Mouse (Mus musculus) heart, postnatal 4 days (tissue): ENCODE measurements at regions not wholly inside any gene's neighbourhood (a gene's known extent, or its start where the extent isn't known, plus 50 kb on each side); places are given as distances from the start of the nearest gene placed in this dataset.

Experiments
- DNase-seq: peaks from one replicate; pipeline ENCODE4 v3.0.0; 2021

DNA sequence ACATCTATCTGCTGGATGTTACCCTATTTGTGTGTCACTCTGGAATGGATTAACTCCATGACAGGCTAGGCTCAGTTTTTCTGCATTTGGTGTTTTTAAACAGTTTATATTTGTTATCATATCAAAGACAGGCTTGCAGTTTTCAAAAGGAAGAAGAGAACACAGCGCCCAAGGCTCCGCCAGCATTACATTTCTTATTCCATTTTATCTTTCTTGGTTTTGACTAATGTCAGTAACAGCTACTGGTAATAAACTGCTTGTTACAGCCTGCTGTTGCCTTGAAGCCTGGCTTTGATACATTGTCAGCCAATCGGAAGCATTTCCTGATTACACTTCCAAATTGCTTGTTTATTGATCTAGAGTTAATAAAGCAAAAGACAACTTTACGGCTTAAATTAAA, 219.4 kb upstream of the Mdfic start:
- no peak for DNase-seq

DNA sequence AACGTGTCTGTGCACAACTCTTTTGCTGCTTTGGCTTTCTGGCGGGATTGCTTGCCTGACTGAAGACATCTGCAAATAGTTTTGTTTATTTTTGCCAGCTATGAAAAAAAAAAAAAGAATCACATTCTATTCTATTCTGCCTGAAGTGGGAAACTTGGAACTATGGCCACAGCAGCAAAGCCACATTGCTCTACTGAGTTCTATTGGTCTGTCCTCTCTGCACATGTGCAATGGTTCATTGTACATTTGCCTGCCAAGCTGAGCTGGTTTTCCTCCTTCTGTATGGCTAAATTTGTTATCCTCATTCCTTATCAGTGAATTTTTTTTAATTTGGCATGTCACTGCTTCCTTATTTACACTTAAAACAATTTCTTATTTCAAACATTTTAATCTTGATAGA, 211.1 kb upstream of the Mdfic start:
- no peak for DNase-seq

DNA sequence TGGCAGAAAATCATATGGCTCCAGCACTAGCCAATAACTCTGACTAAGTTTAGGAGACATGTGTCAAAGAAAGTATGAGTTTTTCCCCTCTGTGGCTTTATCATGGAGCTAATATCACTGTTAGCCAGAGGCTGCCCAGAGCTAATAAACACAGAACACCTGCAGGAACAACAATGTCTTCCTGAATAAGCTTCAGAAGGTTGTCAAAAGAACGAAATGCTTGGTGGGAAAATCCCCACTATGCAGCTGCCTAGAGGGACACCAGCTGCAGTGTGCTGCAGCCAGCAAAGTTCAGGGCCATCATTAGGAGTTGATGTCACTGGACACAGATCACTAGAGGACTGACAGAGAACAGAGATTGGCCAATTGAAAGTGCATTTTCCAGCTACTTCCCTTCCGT, 183.2 kb upstream of the Mdfic start:
- DNase-seq, result no peak

DNA sequence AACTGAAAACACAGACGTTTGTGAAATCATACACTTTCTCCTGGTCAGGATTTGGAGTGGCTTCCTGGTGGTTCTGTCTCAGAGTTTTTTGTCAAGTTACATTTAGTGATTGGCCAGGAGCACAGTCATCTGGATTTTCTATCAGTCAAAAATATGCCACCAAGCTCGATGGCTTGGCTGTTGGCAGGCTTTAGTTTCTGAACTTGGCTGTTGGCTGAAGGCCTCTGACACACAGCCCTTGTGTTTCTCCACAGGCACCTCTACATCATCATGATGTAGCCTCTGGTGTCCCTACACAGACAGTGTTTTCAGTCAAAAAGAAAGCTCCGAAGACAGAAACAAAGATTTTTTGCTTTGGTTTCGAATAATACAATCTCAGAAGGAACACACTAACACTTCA, 178.5 kb upstream of the Mdfic start:
- DNase-seq, result peak; percentile 31

DNA sequence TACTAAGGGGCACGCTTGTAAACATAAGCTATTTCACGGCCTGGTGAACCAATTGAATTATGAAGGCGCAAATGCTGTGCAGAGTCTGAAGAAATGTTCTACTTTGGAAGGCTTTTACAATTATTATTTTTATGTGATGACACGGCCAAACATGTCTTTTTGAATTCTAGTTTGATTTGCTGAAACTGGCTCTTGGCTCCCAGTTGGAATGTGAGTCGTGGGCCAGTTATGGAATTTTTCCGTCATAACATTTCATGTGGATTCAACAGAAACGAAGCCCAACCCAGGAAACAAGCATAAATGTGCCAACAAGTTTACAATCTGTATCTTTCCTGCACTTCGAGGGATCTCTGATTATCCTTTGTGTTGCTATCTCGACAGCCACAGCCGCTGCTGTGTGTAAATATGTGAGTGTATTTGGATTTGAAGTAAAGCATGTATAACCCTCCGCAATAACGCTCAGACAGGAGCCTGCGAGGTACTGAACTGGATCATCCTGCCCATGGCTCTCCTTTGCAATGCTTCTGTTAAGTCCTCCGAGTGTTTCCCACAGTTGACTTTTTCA, 176.9 kb upstream of the Mdfic start:
- DNase-seq, result peak; percentile 5

DNA sequence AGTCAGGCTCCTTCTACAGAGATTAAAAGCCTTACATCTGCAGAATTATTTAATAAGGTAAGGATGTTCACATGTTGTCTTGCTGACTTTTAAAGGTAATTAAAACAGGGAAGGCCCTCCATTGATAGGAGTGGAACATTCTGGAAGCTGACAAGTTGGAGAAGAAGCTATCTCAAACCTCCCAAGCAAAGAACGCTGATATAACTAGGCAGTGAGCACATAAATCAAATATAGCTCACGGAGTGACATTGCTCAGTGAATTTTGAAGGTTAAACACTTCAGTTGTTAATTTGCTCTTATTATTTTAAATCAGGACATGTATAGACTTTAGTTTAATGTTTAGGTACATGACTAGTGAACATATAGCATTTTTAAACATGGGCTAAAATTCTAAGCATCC, 171.6 kb upstream of the Mdfic start:
- no peak for DNase-seq

DNA sequence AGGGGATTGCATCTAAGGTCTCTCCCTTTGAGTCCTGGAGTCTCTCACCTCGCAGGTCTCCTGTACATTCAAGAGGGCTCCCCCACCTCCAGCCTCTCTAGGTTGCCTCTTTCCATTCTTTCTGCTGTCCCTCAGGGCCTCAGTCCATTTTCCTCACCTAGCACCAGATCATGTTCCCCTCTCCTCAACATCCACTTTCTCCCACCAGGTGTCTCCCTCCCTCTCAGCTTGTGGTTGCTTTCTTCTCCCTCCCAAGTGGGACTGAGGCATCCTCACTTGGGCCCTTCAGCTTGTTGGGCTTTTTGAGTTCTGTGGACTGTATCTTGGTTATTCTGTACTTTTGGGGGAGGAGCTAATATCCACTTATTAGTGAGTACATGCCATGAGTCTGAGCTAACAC, 127.7 kb upstream of the Mdfic start:
- no peak for DNase-seq

DNA sequence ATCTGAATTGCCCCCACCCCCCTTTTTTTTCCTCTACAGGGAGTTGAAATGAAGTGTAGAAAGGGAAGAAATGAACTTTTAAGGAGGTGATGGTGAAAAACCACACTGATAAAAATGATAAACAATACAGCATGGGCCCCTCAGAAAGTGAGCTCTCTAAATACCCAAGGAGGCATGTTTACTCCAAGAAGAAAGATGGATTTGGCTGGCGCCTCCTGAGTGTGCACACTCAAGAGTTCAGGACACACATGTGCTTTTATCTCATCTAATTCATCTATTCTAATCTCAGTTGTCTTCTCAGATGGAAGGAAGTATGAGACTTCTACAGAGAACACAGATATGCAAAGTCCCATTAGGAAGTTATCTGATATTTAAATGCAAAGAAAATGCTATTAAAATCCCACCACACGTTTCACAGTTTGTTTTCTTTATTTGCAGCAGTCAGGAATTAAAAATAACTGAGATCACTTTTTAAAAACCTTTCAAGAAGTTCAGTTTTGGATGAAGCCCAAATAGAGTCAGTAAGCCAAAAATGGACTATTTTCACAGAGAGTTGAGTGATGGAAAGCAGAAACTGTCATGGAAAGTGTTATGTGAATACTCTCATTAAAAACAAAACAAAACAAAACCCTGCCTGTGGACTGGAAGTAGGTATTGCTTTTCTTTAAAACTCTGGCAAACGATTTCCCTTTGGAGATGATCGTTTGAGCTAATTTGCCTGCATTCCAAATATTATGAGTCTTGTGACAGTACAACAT, 123.1 kb upstream of the Mdfic start:
- no peak for DNase-seq

DNA sequence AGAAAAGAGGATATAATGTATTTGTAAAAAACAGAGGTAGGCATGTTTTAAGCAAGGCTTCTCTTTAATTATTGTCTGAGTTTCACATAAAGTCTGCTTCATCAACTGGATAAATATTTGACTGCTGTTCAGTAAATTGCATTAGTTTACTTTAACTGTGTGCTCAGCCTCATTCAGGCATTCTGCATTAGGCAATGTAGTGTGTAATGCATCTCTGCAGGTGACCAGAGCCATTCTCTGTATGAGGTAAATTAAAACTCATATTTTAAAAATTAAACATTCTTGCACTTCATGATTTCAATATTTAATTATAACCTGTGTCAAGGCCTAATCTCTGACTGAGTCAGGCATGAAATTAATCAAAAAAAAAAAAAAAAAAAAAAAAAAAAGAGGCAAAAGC, 110.3 kb upstream of the Mdfic start:
- no peak for DNase-seq

DNA sequence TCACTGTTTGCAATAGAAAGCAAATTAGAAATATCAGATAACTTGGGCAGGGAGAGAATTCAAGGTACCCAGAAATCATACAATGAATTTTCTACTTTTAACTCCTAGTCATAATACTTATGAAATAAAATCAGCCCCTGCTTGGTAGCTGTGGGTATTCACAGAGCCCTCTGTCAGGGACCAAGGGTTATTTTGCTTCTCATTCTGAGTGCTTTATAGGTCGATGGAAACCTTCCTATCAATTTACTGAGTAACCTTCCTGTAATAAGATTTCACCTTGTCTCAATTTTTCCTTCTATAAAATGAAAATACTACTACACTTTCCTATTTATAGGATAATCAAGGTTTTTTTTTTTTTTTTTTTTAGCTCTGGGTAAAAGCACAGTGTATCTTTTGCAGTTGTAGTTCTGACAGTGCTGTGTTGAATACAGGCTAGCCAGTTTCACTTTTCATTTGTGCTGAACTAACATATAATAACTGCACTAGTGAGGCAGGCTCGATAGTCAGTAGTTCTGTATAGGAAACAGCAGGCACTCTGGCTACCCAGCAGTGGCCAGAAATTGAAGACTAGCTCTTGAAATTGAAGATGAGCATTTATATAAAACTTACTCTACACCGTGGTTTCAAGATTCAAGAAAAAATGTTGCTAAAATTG, 94.4 kb upstream of the Mdfic start:
- DNase-seq, result no peak

DNA sequence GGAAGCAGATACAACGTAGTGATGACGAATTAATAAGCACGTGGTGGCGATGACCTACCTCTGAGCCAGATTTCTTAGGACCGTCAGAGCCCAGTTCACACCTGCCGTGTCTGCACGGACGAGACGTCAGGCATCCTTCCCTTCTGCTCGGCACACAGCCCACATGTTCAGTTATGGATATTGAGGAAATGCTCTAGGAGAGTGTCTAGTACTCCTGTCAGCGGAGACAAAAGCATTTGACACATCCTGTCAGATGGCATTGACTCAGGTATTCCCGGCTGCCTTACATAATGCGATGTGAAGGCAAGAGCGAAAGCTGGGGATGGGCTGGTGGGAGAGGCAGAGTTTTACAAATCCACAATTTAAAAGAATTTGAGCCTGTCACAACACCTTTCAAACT, 81.9 kb upstream of the Mdfic start:
- DNase-seq, result no peak

DNA sequence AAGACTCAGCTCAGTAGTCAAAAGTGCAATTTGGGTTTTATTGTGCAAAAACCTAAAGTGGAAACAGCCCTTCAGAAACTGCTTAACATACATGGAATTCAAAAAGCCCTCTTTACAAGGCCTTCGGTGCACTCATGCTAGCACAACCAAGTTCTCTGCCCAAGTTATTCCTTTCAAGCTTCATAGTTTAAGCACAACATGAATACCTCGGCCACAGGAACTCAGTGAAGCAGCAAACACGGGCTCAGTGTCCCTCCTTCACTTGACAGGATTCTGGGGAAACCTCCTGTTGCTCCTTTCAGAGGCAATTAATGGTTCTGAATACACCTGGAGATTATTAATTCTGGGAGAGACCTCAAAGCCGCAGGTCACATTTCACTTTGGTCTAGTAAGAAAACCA, 81.1 kb upstream of the Mdfic start:
- DNase-seq, result no peak

DNA sequence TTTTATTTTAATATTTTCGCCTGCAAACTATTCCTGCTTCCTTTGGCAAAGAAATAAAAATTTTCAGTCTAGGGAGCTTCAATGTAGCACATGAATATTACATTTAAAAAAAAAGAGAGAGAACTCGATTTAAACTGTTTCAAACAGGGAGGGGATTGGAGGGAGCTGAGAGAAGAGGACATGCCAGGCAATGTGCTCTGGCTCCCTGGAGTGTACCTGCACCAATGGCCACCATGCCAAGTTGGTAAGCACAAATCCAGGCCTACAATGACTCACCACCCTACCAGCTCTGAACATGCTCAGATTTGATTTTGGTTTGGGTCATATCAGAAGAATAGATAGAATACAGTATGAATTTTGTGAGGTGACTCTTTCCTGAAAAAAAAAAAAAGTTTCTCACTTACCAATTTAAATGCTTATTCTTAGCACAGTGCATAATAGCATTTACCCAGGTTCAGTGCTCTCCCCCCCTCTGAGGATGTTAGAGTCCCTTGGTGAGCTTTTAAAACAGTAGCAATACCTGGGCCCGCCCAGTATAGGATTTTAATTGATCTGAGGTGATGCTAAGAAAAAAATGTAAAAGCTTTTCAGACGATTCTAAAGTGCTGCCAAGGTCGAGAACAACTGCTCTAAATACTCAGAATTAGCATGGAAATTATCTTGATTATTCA, 80.5 kb upstream of the Mdfic start:
- no peak for DNase-seq

DNA sequence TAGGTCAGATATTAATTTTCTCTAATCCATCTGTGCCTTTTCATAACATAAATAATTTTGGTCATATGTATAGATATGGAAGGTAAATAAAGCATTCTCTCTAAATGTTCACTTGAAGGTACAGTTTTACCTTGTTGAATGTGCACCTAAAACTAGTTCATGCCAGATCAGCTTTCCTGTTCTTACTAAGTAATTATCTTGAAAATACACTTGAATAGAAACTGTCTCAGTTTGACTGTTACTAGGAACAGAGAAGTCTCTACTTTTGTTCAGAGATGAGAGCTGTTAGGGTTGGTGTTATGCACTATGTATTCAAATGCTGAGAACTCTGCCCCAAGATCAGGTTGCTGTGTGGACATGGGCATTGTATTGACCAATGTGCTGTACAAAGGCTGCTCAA, 76.2 kb upstream of the Mdfic start:
- no peak for DNase-seq

DNA sequence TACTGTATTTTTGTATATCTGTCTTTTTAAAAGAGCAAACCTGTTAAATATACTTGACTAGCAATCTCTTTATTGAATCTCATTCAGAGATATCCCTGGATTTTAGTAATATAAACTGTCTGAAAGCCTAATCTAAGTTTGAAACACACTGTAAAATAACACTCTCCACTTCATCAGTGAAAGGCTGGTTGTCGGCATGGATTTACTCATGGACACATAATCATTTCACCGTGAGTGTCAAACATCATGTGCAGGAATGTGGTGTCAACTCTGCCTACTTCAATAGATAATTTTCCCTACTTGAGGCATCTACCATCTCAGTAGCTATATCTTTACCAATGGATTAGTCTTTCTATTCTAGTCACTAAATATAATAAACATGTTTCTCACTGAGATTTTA, 73.0 kb upstream of the Mdfic start:
- no peak for DNase-seq
